Mouse (Mus musculus): ENCODE data around the gene Erbb2.
"Not testable (repeated sequence)": the region's sequence is repeated elsewhere in the genome, so short reads cannot be mapped to it uniquely, and the experiment has no call there.

The Erbb2 gene

DNA sequence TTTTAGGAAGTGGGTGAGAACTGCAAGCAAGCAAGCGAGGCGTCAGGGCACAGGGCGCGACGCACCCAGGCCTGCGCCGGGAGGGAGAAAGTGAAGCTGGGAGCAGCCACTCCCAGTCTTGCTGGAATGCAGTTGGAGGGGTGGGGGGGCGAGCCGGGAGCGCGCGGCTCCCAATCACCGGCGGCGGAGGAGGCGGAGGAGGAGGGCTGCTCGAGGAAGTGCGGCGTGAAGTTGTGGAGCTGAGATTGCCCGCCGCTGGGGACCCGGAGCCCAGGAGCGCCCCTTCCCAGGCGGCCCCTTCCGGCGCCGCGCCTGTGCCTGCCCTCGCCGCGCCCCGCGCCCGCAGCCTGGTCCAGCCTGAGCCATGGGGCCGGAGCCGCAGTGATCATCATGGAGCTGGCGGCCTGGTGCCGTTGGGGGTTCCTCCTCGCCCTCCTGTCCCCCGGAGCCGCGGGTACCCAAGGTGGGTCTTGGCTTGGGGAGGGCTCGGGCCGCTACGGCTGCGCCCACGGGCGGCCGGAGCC is at the start of gene Erbb2:
Erbb2 (plus strand) TSS at position 198 of the 524 bp plus-strand sequence.
- DNase-seq (ENCODE audit: low spot score): peak; percentile 69

DNA sequence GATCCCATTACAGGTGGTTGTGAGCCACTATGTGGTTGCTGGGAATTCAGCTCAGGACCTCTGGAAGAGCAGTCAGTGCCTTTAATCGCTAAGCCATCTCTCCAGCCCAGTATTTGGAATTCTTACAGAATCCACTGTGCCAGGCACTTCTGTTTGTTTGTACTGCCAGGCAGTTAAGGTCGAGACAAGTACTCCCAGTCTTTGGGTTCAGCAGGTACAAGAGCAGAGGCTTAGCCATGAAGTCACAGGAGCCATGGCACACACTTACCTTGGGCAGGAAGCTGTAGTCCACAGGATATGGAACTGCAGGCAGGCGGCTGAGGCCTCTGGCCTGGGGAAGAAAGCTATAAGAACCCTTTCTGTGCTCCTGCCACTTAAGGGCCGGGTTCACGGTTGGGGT is 48.5 kb upstream of the Erbb2 start:
- DNase-seq (ENCODE audit: low spot score): no peak

DNA sequence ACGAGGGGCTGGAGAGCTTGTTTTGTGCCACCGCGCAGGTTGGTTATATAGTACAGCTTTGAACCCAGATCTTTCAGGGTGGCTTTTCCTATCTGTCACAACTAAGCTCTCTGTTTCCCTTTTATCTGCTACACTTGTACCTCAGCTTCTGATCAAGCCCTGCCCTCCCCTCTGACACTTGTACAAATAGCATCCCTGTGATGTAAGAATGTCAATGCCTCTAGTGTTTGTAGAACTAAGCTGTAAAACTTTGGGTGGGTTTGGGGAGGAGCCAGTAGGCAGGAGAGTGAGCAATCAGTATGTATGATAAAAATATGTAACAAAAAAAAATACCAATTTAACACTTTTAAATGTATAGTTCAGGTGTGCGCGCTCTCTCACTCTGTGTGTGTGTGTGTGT is 47.9 kb upstream of the Erbb2 start:
- DNase-seq (ENCODE audit: low spot score): no peak

DNA sequence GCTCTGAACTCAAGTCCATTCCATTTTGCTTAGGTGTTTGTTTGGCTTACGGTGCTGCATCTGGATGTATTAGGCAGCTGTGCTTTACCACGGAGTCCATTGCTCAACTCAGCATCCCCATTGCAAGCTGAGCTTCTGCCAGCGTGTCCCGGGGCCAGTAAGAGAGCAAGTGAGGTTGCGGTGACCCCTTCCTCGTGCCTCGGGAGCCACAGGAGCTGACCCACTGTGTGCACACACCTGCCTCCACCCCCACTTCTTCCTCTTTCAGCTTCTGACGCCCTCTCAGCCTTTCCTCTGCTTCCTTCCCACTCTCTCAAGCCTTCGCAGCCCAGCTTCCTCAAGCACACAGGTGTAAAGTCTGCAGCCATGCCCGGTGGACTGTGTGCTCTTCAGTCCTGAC is 46.0 kb upstream of the Erbb2 start:
- no peak for DNase-seq (ENCODE audit: low spot score)

- no peak for DNase-seq (ENCODE audit: low spot score)
Measured at GRCm38 (mm10) chr11:98367171-98367862, 45.0 kb upstream of the Erbb2 start.

- no peak for DNase-seq (ENCODE audit: low spot score)
Measured at GRCm38 (mm10) chr11:98367863-98368186, 44.4 kb upstream of the Erbb2 start.

DNA sequence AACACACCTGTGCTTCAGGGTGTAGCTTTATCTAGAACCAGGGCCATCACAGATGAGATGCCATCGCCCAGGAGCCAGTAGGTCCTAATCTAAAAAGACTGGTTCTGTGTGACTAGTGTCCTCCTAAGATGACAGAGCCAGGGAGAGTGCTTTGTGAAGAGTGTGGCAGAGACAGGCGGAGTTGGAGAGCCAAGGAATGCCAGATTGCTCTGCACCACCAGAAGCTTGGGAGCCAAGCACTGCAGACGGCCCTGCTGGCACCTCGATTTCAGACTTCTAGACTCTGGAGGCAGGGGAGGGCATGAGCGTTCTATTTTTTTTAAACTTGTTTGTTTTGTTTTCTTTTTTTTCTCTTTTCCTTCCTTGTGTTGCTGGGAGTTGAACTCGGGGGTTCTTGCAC is 42.9 kb upstream of the Erbb2 start:
- DNase-seq (ENCODE audit: low spot score): no peak

DNA sequence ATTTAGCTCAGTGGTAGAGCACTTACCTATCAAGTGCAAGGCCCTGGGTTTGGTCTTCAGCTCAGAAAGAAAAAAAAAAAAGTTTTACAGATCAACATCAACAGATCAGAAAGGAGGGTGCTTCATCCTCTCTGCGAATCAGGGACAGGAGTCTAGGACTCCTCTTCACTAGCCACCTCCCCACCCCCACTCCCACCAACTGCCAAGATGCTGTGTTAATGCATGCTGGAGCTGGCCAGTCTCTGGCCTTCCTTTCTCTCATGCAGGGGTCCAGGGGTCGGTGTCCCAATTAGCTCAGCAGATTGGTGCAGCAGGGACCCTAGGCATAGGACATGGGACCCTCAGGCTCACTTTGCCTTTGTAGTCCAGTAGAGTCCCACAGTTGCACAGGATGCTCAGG is 41.7 kb upstream of the Erbb2 start:
- DNase-seq (ENCODE audit: low spot score): no peak

DNA sequence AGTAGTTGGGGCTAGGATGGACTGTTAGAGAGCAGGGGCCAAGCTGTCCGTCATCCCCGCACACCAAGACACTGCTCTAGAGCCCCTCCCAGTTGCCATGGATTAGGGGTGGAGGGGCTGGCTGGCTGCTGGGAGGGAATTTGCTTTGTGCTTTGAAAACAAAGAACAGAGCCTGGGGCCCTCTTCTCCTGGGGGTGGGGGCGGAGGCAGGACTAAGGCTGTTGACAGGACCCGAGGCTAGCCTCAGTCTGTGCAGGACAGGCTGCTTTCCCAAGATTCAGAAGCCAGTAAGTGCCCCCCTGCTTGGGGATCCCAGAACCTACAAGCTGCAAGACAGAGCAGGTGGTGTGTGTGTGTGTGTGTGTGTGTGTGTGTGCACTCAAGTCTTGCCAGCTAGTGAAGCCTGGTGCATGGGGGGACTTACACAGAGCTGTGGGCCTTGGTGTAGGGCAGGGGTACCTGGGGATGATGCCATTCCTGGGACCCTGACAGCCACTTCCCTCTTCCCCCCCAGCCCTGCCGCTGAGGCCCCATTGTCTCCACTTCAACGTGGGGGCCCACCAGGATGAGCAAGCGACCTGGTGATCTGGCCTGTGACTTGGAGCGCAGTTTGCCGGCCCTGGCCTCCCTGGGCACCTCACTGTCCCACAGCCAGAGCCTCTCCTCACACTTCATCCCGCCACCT is 40.6 kb upstream of the Erbb2 start:
- no peak for DNase-seq (ENCODE audit: low spot score)

GRCm38 (mm10) chr11:98372406-98372805 is 39.9 kb upstream of the Erbb2 start:
- peak; percentile 80 for DNase-seq (ENCODE audit: low spot score)

GRCm38 (mm10) chr11:98373244-98373643 is 39.0 kb upstream of the Erbb2 start:
- no peak for DNase-seq (ENCODE audit: low spot score)

DNA sequence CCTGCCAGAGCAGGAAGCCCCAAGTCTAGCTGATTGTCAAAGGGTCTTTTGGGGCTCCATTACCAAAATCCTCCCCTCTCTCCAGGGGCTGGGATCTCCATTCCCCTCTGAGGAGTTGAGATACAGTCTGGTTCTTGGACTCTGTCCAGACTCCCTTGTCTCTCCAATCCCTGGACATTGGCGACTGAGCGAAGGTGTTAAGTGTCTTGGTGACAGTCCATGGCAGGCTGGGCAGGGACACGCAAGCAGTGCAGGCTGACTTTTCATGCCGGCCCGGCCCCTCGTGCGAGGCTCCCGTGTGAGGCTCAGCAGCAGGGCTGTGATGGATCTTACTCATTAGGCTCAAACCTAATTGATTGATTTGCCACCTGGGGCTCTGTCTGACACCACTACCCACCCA is 38.0 kb upstream of the Erbb2 start:
- no peak for DNase-seq (ENCODE audit: low spot score)

DNA sequence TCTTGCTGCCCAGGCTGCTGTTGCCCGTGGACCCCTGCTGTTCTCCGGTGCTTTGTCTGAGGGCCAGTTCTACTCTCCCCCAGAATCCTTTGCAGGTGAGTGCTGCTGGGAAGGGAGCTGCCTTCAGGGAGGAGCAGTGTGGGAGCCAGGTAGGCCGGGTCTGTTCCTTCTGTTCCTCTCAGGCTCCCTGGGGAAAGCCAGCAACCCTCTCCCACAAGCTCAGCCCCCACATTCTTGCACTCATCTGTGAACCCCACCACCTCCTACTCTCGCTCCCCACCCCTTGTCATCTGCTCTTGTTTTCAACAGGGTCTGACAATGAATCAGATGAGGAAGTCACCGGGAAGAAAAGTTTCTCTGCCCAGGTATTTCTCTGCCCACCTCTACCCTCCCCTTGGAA is 35.5 kb upstream of the Erbb2 start:
- DNase-seq (ENCODE audit: low spot score): no peak

- DNase-seq (ENCODE audit: low spot score): no peak
Measured at GRCm38 (mm10) chr11:98377787-98378186, 34.5 kb upstream of the Erbb2 start.

DNA sequence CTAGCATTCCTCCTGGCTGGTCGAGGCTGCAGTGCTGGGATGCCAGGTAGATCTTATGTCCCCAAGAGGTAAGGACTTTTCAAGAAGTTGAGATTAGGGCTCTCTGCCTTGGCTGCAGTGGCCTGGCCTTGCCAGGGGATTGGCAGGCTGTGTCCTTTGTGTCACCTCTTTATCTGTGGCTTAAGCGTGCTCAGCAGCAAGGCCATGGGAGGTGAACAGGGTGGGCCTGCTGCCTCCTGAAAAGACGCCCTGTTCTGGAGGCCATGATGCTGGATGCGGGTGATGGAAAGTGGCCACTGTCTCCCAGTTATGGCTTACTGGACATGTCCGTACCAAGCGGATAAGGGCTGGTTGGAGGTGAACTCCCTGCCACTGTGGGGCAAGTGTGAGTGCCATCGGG is 32.9 kb upstream of the Erbb2 start:
- no peak for DNase-seq (ENCODE audit: low spot score)

DNA sequence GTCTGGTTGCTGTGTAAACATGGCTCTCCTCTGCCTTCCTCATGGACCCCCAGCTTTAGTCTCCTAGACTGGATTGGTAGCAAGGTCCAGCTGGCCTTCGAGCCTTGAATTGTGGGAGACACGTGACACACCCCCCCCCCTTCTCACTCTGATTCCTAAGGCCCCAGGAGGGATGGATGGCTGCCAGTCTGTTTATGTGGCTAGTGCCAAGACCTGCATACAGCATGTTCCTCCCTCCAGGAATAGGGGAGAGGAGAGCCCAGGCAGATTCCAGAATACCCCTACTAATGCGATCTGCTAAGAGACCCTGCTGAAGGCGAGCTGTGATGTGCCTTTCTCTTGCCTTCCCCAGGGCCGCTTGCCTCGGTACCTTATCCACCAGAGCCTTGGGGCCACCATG is 32.2 kb upstream of the Erbb2 start:
- DNase-seq (ENCODE audit: low spot score): no peak

DNA sequence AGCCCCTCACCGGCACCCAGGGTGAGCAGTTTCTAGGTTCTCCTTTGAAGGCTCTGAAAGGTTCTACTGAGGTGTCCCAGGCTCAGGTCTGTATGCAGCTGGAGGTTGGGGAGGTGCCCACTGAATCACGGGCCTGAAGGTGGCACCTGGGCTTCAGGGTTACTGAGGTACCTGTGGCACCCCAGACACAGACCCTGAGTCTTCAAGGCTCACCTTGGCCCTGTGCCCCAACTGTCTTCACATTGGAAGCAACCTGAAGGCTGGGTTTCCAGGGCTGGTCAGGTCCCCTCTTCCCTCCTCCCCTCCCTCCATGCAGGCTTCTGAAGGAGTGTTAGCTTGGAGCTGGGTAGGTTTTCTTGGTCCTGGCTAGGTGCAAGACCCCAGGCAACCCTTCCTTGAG is 30.6 kb upstream of the Erbb2 start:
- DNase-seq (ENCODE audit: low spot score): no peak

DNA sequence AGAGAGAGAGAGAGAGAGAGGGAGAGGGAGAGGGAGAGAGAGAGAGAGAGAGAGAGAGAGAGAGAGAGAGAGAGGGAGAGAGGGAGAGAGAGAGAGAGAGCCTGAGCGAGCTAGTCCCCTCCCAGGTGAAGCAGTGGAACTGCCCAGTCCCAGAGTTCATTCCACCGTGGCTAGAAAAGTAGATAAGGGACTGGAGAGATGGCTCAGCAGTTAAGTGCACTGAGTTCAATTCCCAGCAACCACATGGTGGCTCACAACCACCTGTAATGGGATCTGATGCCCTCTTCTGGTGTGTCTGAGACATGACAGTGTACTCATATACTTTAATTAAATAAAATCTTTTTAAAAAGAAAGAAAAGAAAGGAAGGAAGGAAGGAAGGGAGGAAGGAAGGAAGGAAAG is 29.9 kb upstream of the Erbb2 start:
- not testable (repeated sequence) for DNase-seq (ENCODE audit: low spot score)

GRCm38 (mm10) chr11:98383261-98384030 is 28.8 kb upstream of the Erbb2 start, which contains the start of gene Tcap:
Tcap (plus strand) TSS chr11:98383811.
- no peak for DNase-seq (ENCODE audit: low spot score)

DNA sequence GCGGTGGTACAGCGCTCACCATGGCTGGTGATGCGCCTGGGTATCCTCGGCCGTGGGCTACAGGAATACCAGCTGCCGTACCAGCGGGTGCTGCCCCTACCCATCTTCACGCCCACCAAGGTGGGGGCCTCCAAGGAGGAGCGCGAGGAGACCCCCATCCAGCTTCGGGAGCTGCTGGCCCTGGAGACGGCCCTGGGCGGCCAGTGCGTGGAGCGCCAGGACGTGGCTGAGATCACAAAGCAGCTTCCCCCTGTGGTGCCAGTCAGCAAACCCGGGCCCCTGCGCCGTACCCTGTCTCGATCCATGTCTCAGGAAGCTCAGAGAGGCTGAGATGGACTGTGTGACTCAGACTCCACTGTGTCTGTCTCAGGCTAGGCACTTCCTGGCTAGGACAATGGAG is 28.1 kb upstream of the Erbb2 start:
- no peak for DNase-seq (ENCODE audit: low spot score)

GRCm38 (mm10) chr11:98384721-98385637 is 27.3 kb upstream of the Erbb2 start:
- DNase-seq (ENCODE audit: low spot score): peak; percentile 43
